Mouse (Mus musculus) MEL (cell line): ENCODE measurements around the gene Ppia.

Experiments
- CTCF ChIP-seq, 3 experiments: IDR thresholded peaks in 2 of 3; conservative IDR thresholded peaks in 1 of 3; 2 replicates each; pipeline ENCODE4 v1.5.1; 2011 to 2012; ENCODE audit warnings: low read length in 3 of 3, low read depth in 2 of 3, mild to moderate bottlenecking in 2 of 3, improper control_type of control experiment in 1 of 3, inconsistent platforms in 1 of 3, mixed read lengths in 1 of 3, moderate library complexity in 1 of 3; ENCODE audit not compliant: control insufficient read depth in 1 of 3, insufficient read depth in 1 of 3, poor library complexity in 1 of 3, severe bottlenecking in 1 of 3
- ETS1 ChIP-seq: IDR thresholded peaks from 2 replicates; pipeline ENCODE4 v1.6.1; 2012; ENCODE audit warnings: low read depth, mild to moderate bottlenecking, inconsistent platforms, low read length, improper control_type of control experiment, moderate library complexity
- HCFC1 ChIP-seq: IDR thresholded peaks from 2 replicates; pipeline ENCODE4 v1.6.1; 2012; ENCODE audit warnings: low read depth, mild to moderate bottlenecking, inconsistent platforms, low read length, improper control_type of control experiment, moderate library complexity
- MAX ChIP-seq: IDR thresholded peaks from 2 replicates; pipeline ENCODE4 v1.6.1; 2011; ENCODE audit warnings: low read length, improper control_type of control experiment
- POLR2AphosphoS2 ChIP-seq: IDR thresholded peaks from 2 replicates; pipeline ENCODE4 v1.6.1; 2011; ENCODE audit warnings: low read length, improper control_type of control experiment
- RAD21 ChIP-seq: IDR thresholded peaks from 2 replicates; pipeline ENCODE4 v1.6.1; 2011; ENCODE audit warnings: mild to moderate bottlenecking, low read depth, low read length, improper control_type of control experiment
- SIN3A ChIP-seq: IDR thresholded peaks from 2 replicates; pipeline ENCODE4 v1.6.1; 2012; ENCODE audit warnings: low read length, improper control_type of control experiment, inconsistent platforms

DNA sequence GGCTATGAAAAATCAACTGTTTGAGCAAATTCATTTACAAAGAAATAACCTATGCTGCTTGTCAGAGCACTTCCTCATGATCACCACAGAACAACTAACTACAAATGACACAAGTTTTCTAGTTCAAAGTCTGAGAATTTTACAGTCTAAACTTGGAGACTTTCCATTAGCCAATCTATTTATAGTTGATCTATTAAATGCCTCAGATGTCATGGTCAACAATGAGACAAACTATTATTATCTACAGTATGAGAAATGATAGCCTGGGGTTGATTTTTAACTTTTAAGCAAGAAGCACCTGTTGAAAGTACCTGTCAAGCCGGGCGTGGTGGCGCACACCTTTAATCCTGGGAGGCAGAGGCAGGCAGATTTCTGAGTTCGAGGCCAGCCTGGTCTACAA, 27.3 kb downstream of the Ppia start:
- TF ChIP-seq RAD21 = no peak
- TF ChIP-seq MAX = no peak
- no peak for TF ChIP-seq CTCF (IDR thresholded peaks at IDR 0.05 in 2 of 3, conservative IDR thresholded peaks at IDR 0.05 in 1 of 3; ENCODE audit: control insufficient read depth in 1 of 3, insufficient read depth in 1 of 3, low read depth in 2 of 3, low read length in 3 of 3, poor library complexity in 1 of 3, severe bottlenecking in 1 of 3)
- TF ChIP-seq SIN3A = no peak; the same call in 1 of the 2 replicates
- TF ChIP-seq ETS1 = no peak
- no peak for TF ChIP-seq HCFC1
- TF ChIP-seq POLR2AphosphoS2 = no peak
